Mouse (Mus musculus) liver, embryonic 13.5 days (tissue): ENCODE results near the gene Taok3. TPM values are rescaled to one million over a fixed set of nuclear protein-coding genes. Genes with fewer than 3 reads are reported as not detected.

Source experiments
- ATAC-seq: fragments of 200-750 bp; cut with Nextera tagmentation; 2 replicates; pipeline ENCODE4 v1.8.0; 2017; ENCODE audit warnings: low read depth, mild to moderate bottlenecking, moderate number of reproducible peaks, moderate library complexity
- DNase-seq: peaks from one replicate; pipeline ENCODE4 v3.0.0; 2022
- H3K27ac ChIP-seq: fragments of 300-500 bp; sonication (generic); 2 replicates; pipeline ENCODE4 v1.5.1; 2015; ENCODE audit warnings: moderate library complexity, mild to moderate bottlenecking, inconsistent platforms
- H3K27me3 ChIP-seq: fragments of 300-500 bp; sonication (generic); 2 replicates; pipeline ENCODE4 v1.6.1; 2015; ENCODE audit warnings: mild to moderate bottlenecking, inconsistent platforms
- H3K36me3 ChIP-seq: fragments of 300-500 bp; sonication (generic); 2 replicates; pipeline ENCODE4 v1.6.1; 2015; ENCODE audit warnings: mild to moderate bottlenecking, inconsistent platforms
- H3K4me1 ChIP-seq: fragments of 300-500 bp; sonication (generic); replicated peaks from 2 replicates; pipeline ENCODE4 v1.6.1; 2015; ENCODE audit warnings: inconsistent platforms
- H3K4me2 ChIP-seq: fragments of 300-500 bp; sonication (generic); 2 replicates; pipeline ENCODE4 v1.6.1; 2015; ENCODE audit warnings: inconsistent platforms, mild to moderate bottlenecking, moderate library complexity
- H3K4me3 ChIP-seq: fragments of 300-500 bp; sonication (generic); replicated peaks from 2 replicates; pipeline ENCODE4 v1.5.1; 2015; ENCODE audit warnings: mild to moderate bottlenecking, inconsistent platforms
- H3K9ac ChIP-seq: fragments of 300-500 bp; sonication (generic); 2 replicates; pipeline ENCODE4 v1.6.1; 2015; ENCODE audit warnings: mild to moderate bottlenecking, inconsistent platforms
- H3K9me3 ChIP-seq: fragments of 300-500 bp; sonication (generic); replicated peaks from 2 replicates; pipeline ENCODE4 v1.6.1; 2016; ENCODE audit warnings: inconsistent platforms
- WGBS: fragments of 180-500 bp; shearing (Covaris S2); methylation state at CpG from one replicate; pipeline ENCODE4 v1.1.7; 2015; ENCODE audit not compliant: insufficient replicate concordance; 5-methylcytosine and 5-hydroxymethylcytosine counted together
- polyA plus RNA-seq: library from polyadenylated mRNA; unstranded; fragments of >200 nt; fragmentation: Nextera tagmentation; extraction: Ambion mirVana; gene quantifications from 2 replicates; pipeline ENCODE4 v1.2.1, GENCODE M21; 2015

Taok3 gene
- polyA plus RNA-seq, 1 experiment from 2014 or later, result 49.3 TPM

GRCm38 (mm10) chr5:117303691-117304579 lies 184.0 kb downstream of the Taok3 start:
- Histone ChIP-seq H3K9ac (no peak overlapping the region), H3K36me3 (no peaks in the 10 kb centered on the region), H3K27ac (no peak overlapping the region), H3K27me3 (no peaks in the 10 kb centered on the region), H3K4me2 (no peak overlapping the region), H3K4me1 (no peaks in the 10 kb centered on the region), H3K9me3 (0 out of 2 replicates have a peak, but pooled peaks cover 3% of the 10 kb centered on the region), H3K4me3 (no peak overlapping the region)
- ATAC-seq (no peak), DNase-seq (no peak)
- WGBS, result 54% methylated on average over 18 of the region's 18 CpGs

GRCm38 (mm10) chr5:117304947-117305346 lies 185.0 kb downstream of the Taok3 start:
- ATAC-seq (no peak), DNase-seq (peak; percentile 27)
- Histone ChIP-seq H3K27me3 (no peaks in the 10 kb centered on the region), H3K36me3 (no peaks in the 10 kb centered on the region), H3K27ac (no peak overlapping the region), H3K4me2 (no peak overlapping the region), H3K9ac (no peak overlapping the region), H3K4me1 (no peaks in the 10 kb centered on the region), H3K4me3 (no peak overlapping the region), H3K9me3 (0 out of 2 replicates have a peak, but pooled peaks cover 3% of the 10 kb centered on the region)
- WGBS, result 43% methylated on average over 7 of the region's 7 CpGs

GRCm38 (mm10) chr5:117305754-117306153 lies 185.8 kb downstream of the Taok3 start:
- Histone ChIP-seq H3K9me3 (0 out of 2 replicates have a peak, but pooled peaks cover 3% of the 10 kb centered on the region), H3K27ac (no peak overlapping the region), H3K4me2 (no peak overlapping the region), H3K27me3 (no peaks in the 10 kb centered on the region), H3K4me1 (no peaks in the 10 kb centered on the region), H3K4me3 (no peak overlapping the region), H3K9ac (no peak overlapping the region), H3K36me3 (no peaks in the 10 kb centered on the region)
- DNase-seq (no peak), ATAC-seq (no peak)
- WGBS, result 80% methylated on average over 5 of the region's 5 CpGs

- DNase-seq (no peak), ATAC-seq (no peak)
- 85% methylated on average over 2 of the region's 2 CpGs for WGBS
- Histone ChIP-seq H3K27me3 (no peaks in the 10 kb centered on the region), H3K36me3 (no peaks in the 10 kb centered on the region), H3K9ac (no peak overlapping the region), H3K4me1 (no peaks in the 10 kb centered on the region), H3K4me3 (no peak overlapping the region), H3K27ac (no peak overlapping the region), H3K9me3 (0 out of 2 replicates have a peak, but pooled peaks cover 3% of the 10 kb centered on the region), H3K4me2 (no peak overlapping the region)
These were observed 186.9 kb downstream of the Taok3 start for GRCm38 (mm10) chr5:117306826-117307225.

DNA sequence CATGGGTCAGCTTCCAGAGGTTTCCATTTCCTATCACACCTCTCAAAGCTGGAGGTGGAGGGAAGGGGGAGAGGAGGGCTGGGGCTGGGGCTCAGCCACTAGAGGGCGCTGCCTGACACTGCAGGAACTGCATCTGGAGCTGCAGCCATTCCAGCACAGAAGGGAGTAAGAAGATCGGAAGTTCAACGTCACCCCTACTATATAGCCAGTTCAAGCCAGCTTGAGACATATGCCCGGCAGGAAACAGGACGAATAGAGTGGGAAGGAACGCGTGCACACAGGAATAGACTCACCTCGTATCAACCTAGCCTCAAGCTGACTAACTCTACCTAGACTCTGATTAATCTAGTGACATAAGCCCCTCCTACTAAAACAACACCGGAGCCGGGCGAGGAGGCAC lies 187.8 kb downstream of the Taok3 start:
- Histone ChIP-seq H3K27ac (no peak overlapping the region), H3K9me3 (0 out of 2 replicates have a peak, but pooled peaks cover 3% of the 10 kb centered on the region), H3K36me3 (no peaks in the 10 kb centered on the region), H3K4me3 (no peak overlapping the region), H3K9ac (no peak overlapping the region), H3K27me3 (no peaks in the 10 kb centered on the region), H3K4me2 (peak overlapping the region; percentile 22), H3K4me1 (no peaks in the 10 kb centered on the region)
- peak; percentile 46 for DNase-seq
- WGBS, result 19% methylated on average over 11 of the region's 11 CpGs
- peak; percentile 54 for ATAC-seq

GRCm38 (mm10) chr5:117313420-117313819 lies 193.5 kb downstream of the Taok3 start:
- ATAC-seq (no peak), DNase-seq (peak; percentile 46)
- Histone ChIP-seq H3K4me2 (peak overlapping the region; percentile 55), H3K4me3 (peak overlapping the region; percentile 37), H3K27me3 (peaks cover 45% of the 10 kb centered on the region), H3K9ac (0 out of 2 replicates have a peak overlapping the region, but pooled peaks have one; percentile 3), H3K36me3 (no peaks in the 10 kb centered on the region), H3K4me1 (peaks cover 23% of the 10 kb centered on the region), H3K9me3 (no peaks in the 10 kb centered on the region), H3K27ac (no peak overlapping the region)
- 12% methylated on average over 14 of the region's 14 CpGs for WGBS

GRCm38 (mm10) chr5:117313909-117314308 lies 194.0 kb downstream of the Taok3 start:
- Histone ChIP-seq H3K27ac (no peak overlapping the region), H3K9me3 (no peaks in the 10 kb centered on the region), H3K4me1 (peaks cover 28% of the 10 kb centered on the region), H3K36me3 (no peaks in the 10 kb centered on the region), H3K9ac (0 out of 2 replicates have a peak overlapping the region, but pooled peaks have one; percentile 3), H3K4me3 (peak overlapping the region; percentile 37), H3K27me3 (peaks cover 50% of the 10 kb centered on the region), H3K4me2 (peak overlapping the region; percentile 55)
- 36% methylated on average over 10 of the region's 10 CpGs for WGBS
- DNase-seq, result no peak
- ATAC-seq, result no peak

DNA sequence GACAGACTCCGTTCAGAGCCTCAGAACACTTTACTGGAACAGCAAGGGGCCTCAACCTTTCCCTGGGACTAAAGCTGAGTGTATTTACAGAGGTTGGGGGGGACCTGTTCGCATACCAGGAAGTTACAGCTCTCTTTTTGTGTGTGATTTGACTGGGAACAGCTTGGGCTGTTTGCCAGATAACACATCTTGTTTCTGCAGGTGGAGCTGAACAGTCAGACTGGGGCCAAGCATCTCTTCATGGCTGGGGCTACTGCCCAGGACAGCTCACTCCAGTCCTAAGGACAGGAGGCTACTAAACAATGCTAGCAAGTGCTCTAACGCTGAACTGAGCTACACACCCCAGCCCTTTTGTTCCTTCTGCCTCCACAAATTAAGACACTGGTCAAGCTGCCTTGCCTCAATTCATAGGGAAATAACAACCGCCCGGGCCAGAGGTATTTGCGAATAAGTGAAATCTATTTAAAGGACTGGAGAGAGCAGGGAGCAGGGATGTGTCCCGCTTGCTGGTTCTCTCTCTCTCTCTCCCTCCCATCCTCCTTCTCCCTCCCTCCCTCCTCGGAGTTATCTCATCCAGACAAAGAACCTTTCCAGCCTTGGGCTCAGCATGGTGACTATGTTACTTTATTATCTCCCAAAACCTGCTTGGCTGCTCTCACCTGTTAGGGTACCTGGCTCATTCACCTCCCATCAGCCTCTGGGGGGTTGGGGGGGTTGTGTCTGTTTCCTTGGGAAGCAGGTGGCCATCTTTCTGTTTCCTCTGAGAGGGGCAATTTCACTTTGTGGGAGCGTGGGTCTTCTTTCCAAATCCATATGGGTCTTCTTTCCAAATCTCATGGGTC lies 194.9 kb downstream of the Taok3 start:
- Histone ChIP-seq H3K4me1 (peaks cover 33% of the 10 kb centered on the region), H3K9me3 (no peaks in the 10 kb centered on the region), H3K27ac (no peak overlapping the region), H3K4me2 (no peak overlapping the region), H3K36me3 (no peaks in the 10 kb centered on the region), H3K27me3 (peaks cover 59% of the 10 kb centered on the region), H3K9ac (no peak overlapping the region), H3K4me3 (no peak overlapping the region)
- no peak for ATAC-seq
- no peak for DNase-seq
- 32% methylated on average over 9 of the region's 9 CpGs for WGBS

DNA sequence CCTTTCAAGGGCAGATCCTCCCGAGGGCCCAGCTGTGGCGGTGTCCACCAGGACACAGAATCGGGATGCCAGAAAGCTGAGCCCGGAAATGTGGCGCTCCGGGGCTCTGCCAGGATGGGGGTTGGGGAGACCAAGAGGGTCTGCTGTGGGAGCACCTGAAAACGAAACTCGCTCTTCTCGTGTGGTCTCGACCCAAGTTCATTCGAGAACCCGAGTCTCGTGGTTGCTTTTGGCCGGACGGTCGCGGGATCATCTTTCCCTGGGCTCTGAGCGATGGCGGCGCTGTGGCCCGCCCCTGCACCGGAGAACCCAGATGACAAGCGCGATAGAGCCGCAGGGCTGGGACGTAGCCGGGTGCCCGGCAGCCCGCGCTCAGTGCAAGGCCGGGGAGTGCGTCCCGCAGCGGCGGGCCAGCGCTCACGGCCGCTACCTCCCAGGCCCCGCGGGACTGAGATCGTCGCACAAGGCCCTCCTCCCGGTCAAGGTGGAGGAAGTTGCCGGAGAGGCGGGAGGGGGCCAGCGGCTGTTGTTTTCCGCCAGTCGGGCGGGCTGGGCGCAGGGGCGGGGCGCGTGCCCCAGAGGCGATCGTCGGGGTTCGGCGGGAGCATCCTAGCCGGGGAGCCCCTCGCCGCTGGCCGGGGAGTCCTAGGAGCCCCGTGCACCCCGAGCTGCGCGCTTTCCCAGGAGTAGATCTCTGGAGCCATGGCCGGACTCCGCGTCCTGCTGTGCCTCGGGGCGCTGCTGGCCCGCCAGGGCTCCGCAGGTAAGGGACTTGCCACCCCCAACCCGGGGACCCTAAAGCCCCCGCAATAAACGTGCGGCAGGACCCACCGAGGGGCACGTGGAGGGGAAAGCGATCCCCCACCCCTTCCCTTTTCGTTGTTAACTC lies 199.1 kb downstream of the Taok3 start, which contains the start of gene Vsig10:
Gene Vsig10, plus strand, starts transcription at position 343 of the 889 bp plus-strand sequence.
- peak; percentile 68 for ATAC-seq

GRCm38 (mm10) chr5:117323751-117324150 lies 203.8 kb downstream of the Taok3 start:
- H3K27me3 ChIP-seq, result peaks cover 32% of the 10 kb centered on the region
- no peak overlapping the region for H3K4me2 ChIP-seq
- H3K27ac ChIP-seq, result no peak overlapping the region
- ATAC-seq (no peak), DNase-seq (no peak)
- 73% methylated on average over 9 of the region's 9 CpGs for WGBS
- H3K9ac ChIP-seq, result no peak overlapping the region
- H3K9me3 ChIP-seq, result no peaks in the 10 kb centered on the region
- no peaks in the 10 kb centered on the region for H3K36me3 ChIP-seq
- H3K4me1 ChIP-seq, result peaks cover 6% of the 10 kb centered on the region
- no peak overlapping the region for H3K4me3 ChIP-seq

More for the DNA sequence above, 199.1 kb downstream of the Taok3 start, which contains the start of gene Vsig10:
- Histone ChIP-seq H3K27ac (peak within 1 kb of the TSS; percentile 18; the same call in 1 of the 2 replicates), H3K4me2 (peak within 1 kb of the TSS; percentile 84), H3K4me1 (peaks cover 21% of the 10 kb centered on the region), H3K36me3 (no peaks in the 10 kb centered on the region), H3K4me3 (peak within 1 kb of the TSS; percentile 63), H3K9ac (peak within 1 kb of the TSS; percentile 65), H3K9me3 (no peaks in the 10 kb centered on the region), H3K27me3 (peaks cover 77% of the 10 kb centered on the region)
- WGBS, result under 1% methylated on average over 81 of the region's 81 CpGs
- peak; percentile 22 for DNase-seq
